Mouse (Mus musculus): ENCODE results near the gene Trnt1.

- TF ChIP-seq CTCF (IDR thresholded peaks at IDR 0.05; ENCODE audit: control insufficient read depth, insufficient read depth, insufficient replicate concordance, low read depth, low read length) (no peak), POLR2A (IDR thresholded peaks at IDR 0.05; ENCODE audit: control insufficient read depth, low read depth, low read length) (no peak)
Observed at GRCm38 (mm10) chr6:106747251-106747650, 21.7 kb upstream of the Trnt1 start.
